Mouse (Mus musculus): ENCODE measurements around the gene Vmn2r-ps159. TPM values are rescaled to one million over a fixed set of nuclear protein-coding genes. Genes with fewer than 3 reads are reported as not detected.
A peak's percentile ranks its signal among the peaks of the same experiment; 100 is the strongest.
"Not testable (repeated sequence)": the region's sequence is repeated elsewhere in the genome, so short reads cannot be mapped to it uniquely, and the experiment has no call there.

Gene Vmn2r-ps159
- total RNA-seq (2014; rRNA removed) (not detected in 2 replicates), polyA plus RNA-seq (2015; fragmentation: Nextera tagmentation; extraction: Ambion mirVana) (not detected in 2 replicates)

GRCm38 (mm10) chr4:156330803-156331202, at the start of gene Vmn2r-ps159:
TSS of gene Vmn2r-ps159 (plus strand) at chr4:156331103.
- H3K4me1 ChIP-seq (ENCODE audit: insufficient read depth); ATAC-seq; H3K4me3 ChIP-seq (ENCODE audit: low read depth, low read length); H3K36me3 ChIP-seq (ENCODE audit: insufficient read depth); H3K9ac ChIP-seq; H3K9me3 ChIP-seq (ENCODE audit: low read length); H3K27me3 ChIP-seq (ENCODE audit: insufficient read depth, low read length); DNase-seq; H3K27ac ChIP-seq (ENCODE audit: low read depth, low read length); H3K4me2 ChIP-seq (ENCODE audit: low read depth): not testable (repeated sequence)
- WGBS = 73% methylated on average over 3 of the region's 3 CpGs

- not testable (repeated sequence) for H3K27ac ChIP-seq (ENCODE audit: low read depth, low read length); H3K9ac ChIP-seq; H3K4me1 ChIP-seq (ENCODE audit: insufficient read depth); ATAC-seq; H3K4me3 ChIP-seq (ENCODE audit: low read depth, low read length); H3K36me3 ChIP-seq (ENCODE audit: insufficient read depth); H3K4me2 ChIP-seq (ENCODE audit: low read depth); H3K27me3 ChIP-seq (ENCODE audit: insufficient read depth, low read length)
- WGBS = 81% methylated on average over 4 of the region's 4 CpGs
- H3K9me3 ChIP-seq (ENCODE audit: low read length) = peaks cover 21% of the 10 kb centered on the region; the same call in 1 of the 2 replicates
- peak; percentile 37 for DNase-seq
These were observed 10.9 kb downstream of the Vmn2r-ps159 start for GRCm38 (mm10) chr4:156341601-156342504.

GRCm38 (mm10) chr4:156342569-156343325, 11.8 kb downstream of the Vmn2r-ps159 start:
- DNase-seq = peak; percentile 46
- no peak overlapping the region for H3K27ac ChIP-seq (ENCODE audit: low read depth, low read length)

GRCm38 (mm10) chr4:156343332-156343731, 12.4 kb downstream of the Vmn2r-ps159 start:
- WGBS = 94% methylated on average over 1 of the region's 1 CpGs
- no peaks in the 10 kb centered on the region for H3K27me3 ChIP-seq (ENCODE audit: insufficient read depth, low read length)
- H3K9ac ChIP-seq = no peak overlapping the region
- no peak for TF ChIP-seq CTCF (IDR thresholded peaks at IDR 0.05; ENCODE audit: low read depth)
- DNase-seq = no peak
- no peak overlapping the region for H3K4me2 ChIP-seq (ENCODE audit: low read depth)
- peaks cover 21% of the 10 kb centered on the region; the same call in 1 of the 2 replicates for H3K9me3 ChIP-seq (ENCODE audit: low read length)
- no peak overlapping the region for H3K27ac ChIP-seq (ENCODE audit: low read depth, low read length)
- no peaks in the 10 kb centered on the region for H3K36me3 ChIP-seq (ENCODE audit: insufficient read depth)
- ATAC-seq = no peak
- H3K4me1 ChIP-seq (ENCODE audit: insufficient read depth) = no peaks in the 10 kb centered on the region
- H3K4me3 ChIP-seq (ENCODE audit: low read depth, low read length) = no peak overlapping the region

More at GRCm38 (mm10) chr4:156342569-156343325, 11.8 kb downstream of the Vmn2r-ps159 start:
- H3K4me1 ChIP-seq (ENCODE audit: insufficient read depth) = no peaks in the 10 kb centered on the region
- WGBS = 85% methylated on average over 2 of the region's 2 CpGs
- no peak overlapping the region for H3K9ac ChIP-seq
- no peak for TF ChIP-seq CTCF (IDR thresholded peaks at IDR 0.05; ENCODE audit: low read depth)
- H3K27me3 ChIP-seq (ENCODE audit: insufficient read depth, low read length) = no peaks in the 10 kb centered on the region
- H3K4me2 ChIP-seq (ENCODE audit: low read depth) = no peak overlapping the region
- H3K36me3 ChIP-seq (ENCODE audit: insufficient read depth) = no peaks in the 10 kb centered on the region
- peaks cover 21% of the 10 kb centered on the region; the same call in 1 of the 2 replicates for H3K9me3 ChIP-seq (ENCODE audit: low read length)
- no peak overlapping the region for H3K4me3 ChIP-seq (ENCODE audit: low read depth, low read length)
- ATAC-seq = no peak

GRCm38 (mm10) chr4:156356756-156357437, 26.0 kb downstream of the Vmn2r-ps159 start:
- H3K27ac ChIP-seq (ENCODE audit: low read depth, low read length); ATAC-seq: not testable (repeated sequence)

More at GRCm38 (mm10) chr4:156356756-156357437, 26.0 kb downstream of the Vmn2r-ps159 start:
- 67% methylated on average over 3 of the region's 3 CpGs for WGBS
- H3K36me3 ChIP-seq (ENCODE audit: insufficient read depth); H3K27me3 ChIP-seq (ENCODE audit: insufficient read depth, low read length); DNase-seq; H3K4me1 ChIP-seq (ENCODE audit: insufficient read depth); H3K4me3 ChIP-seq (ENCODE audit: low read depth, low read length); H3K4me2 ChIP-seq (ENCODE audit: low read depth); H3K9ac ChIP-seq; H3K9me3 ChIP-seq (ENCODE audit: low read length): not testable (repeated sequence)

Other genes starting within 250 kb of the Vmn2r-ps159 start
- 22.8 and 28.3 TPM in 2 replicates for gene 9430015G10Rik, start 221.1 kb upstream of the Vmn2r-ps159 start, total RNA-seq (2014; rRNA removed)
- gene 9430015G10Rik, start 221.1 kb upstream of the Vmn2r-ps159 start, polyA plus RNA-seq (2015; fragmentation: Nextera tagmentation; extraction: Ambion mirVana) = 18.3 and 22.3 TPM in 2 replicates
- 0.33 and 0.46 TPM in 2 replicates for gene Rnf223, start 200.6 kb upstream of the Vmn2r-ps159 start, total RNA-seq (2014; rRNA removed)
- 0.08 and 0.19 TPM in 2 replicates for gene Rnf223, start 200.6 kb upstream of the Vmn2r-ps159 start, polyA plus RNA-seq (2015; fragmentation: Nextera tagmentation; extraction: Ambion mirVana)
- 218 and 261 TPM in 2 replicates for gene Agrn, start 133.6 kb upstream of the Vmn2r-ps159 start, total RNA-seq (2014; rRNA removed)
- gene Agrn, start 133.6 kb upstream of the Vmn2r-ps159 start, polyA plus RNA-seq (2015; fragmentation: Nextera tagmentation; extraction: Ambion mirVana) = 48.2 and 61.3 TPM in 2 replicates
- 1.4 and 2.2 TPM in 2 replicates for gene Isg15, start 130.3 kb upstream of the Vmn2r-ps159 start, total RNA-seq (2014; rRNA removed)
- gene Isg15, start 130.3 kb upstream of the Vmn2r-ps159 start, polyA plus RNA-seq (2015; fragmentation: Nextera tagmentation; extraction: Ambion mirVana) = 2.4 and 3.4 TPM in 2 replicates
- gene AW011738, start 127.8 kb upstream of the Vmn2r-ps159 start, total RNA-seq (2014; rRNA removed) = 3.5 and 5.7 TPM in 2 replicates
- gene AW011738, start 127.8 kb upstream of the Vmn2r-ps159 start, polyA plus RNA-seq (2015; fragmentation: Nextera tagmentation; extraction: Ambion mirVana) = 1.8 and 3.4 TPM in 2 replicates
- gene Perm1, start 115.2 kb upstream of the Vmn2r-ps159 start, total RNA-seq (2014; rRNA removed) = 1.1 and 1.3 TPM in 2 replicates
- gene Perm1, start 115.2 kb upstream of the Vmn2r-ps159 start, polyA plus RNA-seq (2015; fragmentation: Nextera tagmentation; extraction: Ambion mirVana) = 0.69 and 0.86 TPM in 2 replicates
- gene Plekhn1, start 96.2 kb upstream of the Vmn2r-ps159 start, total RNA-seq (2014; rRNA removed) = 37.2 and 43.7 TPM in 2 replicates
- gene Plekhn1, start 96.2 kb upstream of the Vmn2r-ps159 start, polyA plus RNA-seq (2015; fragmentation: Nextera tagmentation; extraction: Ambion mirVana) = 11.8 and 14.3 TPM in 2 replicates
- gene Noc2l, start 95.1 kb upstream of the Vmn2r-ps159 start, total RNA-seq (2014; rRNA removed) = 80.7 and 83.9 TPM in 2 replicates
- 50.9 and 52.9 TPM in 2 replicates for gene Noc2l, start 95.1 kb upstream of the Vmn2r-ps159 start, polyA plus RNA-seq (2015; fragmentation: Nextera tagmentation; extraction: Ambion mirVana)
- 3.5 and 7.7 TPM in 2 replicates for gene Samd11, start 75.4 kb upstream of the Vmn2r-ps159 start, total RNA-seq (2014; rRNA removed)
- 1.2 and 1.9 TPM in 2 replicates for gene Samd11, start 75.4 kb upstream of the Vmn2r-ps159 start, polyA plus RNA-seq (2015; fragmentation: Nextera tagmentation; extraction: Ambion mirVana)

Data from forebrain, postnatal 0 days (tissue).